Mouse (Mus musculus): ENCODE measurements at regions not wholly inside any gene's neighbourhood (a gene's known extent, or its start where the extent isn't known, plus 50 kb on each side); places are given as distances from the start of the nearest gene placed in this dataset.
"Not testable (repeated sequence)": the region's sequence is repeated elsewhere in the genome, so short reads cannot be mapped to it uniquely, and the experiment has no call there.

DNA sequence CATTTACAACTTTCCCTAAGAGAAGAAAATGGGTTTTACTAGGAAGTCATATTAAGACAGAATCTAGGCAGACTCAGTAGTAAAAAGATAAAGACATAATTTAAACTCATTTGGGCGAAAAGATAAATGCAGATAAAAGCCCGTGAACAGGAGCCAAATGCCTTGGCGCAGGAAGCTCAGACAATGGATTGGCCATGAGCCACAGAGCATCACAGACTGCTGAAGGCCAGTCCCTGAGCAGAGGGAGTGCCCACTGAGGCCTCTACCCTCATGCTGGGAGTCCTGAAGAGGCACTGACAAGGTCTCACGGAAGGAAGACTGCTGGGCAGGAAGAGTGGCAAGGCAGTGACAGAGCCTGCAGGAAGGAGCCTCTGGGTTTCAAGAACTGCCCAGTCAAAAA lies 136.0 kb upstream of the Ttc29 start:
- DNase-seq: peak in 1 of 2 experiments; percentile 25

- not testable (repeated sequence) for DNase-seq
Measured at GRCm38 (mm10) chr8:78081395-78081794, 131.7 kb upstream of the Ttc29 start.

DNA sequence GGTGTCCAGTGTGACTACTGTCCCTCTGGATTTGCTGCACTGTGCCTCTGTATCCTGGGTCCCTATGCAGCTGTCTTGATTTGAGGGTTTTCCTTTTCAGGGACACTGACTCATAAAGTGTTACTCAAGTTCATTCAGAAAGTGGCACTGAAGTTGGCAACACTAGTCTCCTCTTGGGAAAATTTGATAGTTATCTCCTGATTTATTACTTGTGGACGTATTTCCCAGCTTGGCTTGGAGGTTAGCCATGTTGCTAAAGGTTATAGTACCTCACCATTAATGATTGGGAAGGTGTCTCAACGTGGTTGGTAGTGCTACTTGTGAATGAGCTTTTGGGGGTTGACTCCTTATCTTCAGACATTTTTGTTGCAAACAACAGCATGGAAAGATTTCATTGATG lies 130.1 kb upstream of the Ttc29 start:
- DNase-seq: no peak

GRCm38 (mm10) chr8:78086361-78086760 lies 126.7 kb upstream of the Ttc29 start:
- no peak for DNase-seq

GRCm38 (mm10) chr8:78090382-78091122 lies 122.5 kb upstream of the Ttc29 start:
- DNase-seq: no peak

DNA sequence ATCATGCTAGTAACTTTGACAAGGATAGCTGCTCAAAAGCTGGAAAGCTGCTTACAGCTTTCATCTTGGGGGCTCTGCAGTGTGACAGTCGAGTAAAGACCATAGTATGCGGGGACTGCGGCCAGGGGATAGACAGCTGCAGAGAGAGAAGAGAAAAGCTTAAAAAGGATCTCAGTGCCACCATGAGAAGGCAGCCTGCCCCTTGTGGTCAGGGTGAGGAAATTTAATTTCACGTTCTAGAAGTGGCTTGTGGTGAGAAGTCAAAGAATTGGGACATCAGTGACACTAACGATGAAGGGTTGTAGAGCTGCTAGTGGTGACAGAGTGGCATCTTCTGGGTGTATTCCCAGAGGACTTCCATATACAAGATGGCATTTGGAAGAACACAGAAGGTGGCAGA lies 116.7 kb upstream of the Ttc29 start:
- peak in 1 of 2 experiments; percentile 17 for DNase-seq

GRCm38 (mm10) chr8:78098191-78098745 lies 114.8 kb upstream of the Ttc29 start:
- no peak for DNase-seq

- DNase-seq: no peak
Measured at GRCm38 (mm10) chr8:78099091-78099490, 114.0 kb upstream of the Ttc29 start.

DNA sequence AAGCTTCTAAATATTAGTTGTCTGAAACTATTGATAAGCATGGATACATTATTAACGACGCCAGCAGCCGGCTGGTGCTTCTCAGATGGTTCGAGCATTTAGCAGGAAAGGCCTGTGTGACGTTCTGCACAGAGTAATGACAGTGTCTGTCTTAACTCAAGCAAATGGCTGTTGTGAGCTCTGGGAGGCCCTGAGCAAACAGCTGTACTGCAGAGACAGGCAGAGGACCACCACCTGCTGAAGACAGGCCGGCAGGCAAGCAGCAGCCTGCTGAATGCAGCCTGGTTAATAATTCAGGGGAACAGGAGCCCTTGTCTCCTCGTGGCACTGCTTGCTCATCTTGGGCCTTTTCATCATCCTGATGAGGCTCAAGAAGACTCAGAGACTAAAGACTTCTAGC lies 105.8 kb upstream of the Ttc29 start:
- DNase-seq: no peak

GRCm38 (mm10) chr8:78110003-78110649 lies 103.0 kb upstream of the Ttc29 start:
- DNase-seq: no peak

- no peak for DNase-seq
Measured at GRCm38 (mm10) chr8:78113105-78113504, 100.0 kb upstream of the Ttc29 start.

- no peak for DNase-seq
Measured at GRCm38 (mm10) chr8:78114512-78114911, 98.6 kb upstream of the Ttc29 start.

DNA sequence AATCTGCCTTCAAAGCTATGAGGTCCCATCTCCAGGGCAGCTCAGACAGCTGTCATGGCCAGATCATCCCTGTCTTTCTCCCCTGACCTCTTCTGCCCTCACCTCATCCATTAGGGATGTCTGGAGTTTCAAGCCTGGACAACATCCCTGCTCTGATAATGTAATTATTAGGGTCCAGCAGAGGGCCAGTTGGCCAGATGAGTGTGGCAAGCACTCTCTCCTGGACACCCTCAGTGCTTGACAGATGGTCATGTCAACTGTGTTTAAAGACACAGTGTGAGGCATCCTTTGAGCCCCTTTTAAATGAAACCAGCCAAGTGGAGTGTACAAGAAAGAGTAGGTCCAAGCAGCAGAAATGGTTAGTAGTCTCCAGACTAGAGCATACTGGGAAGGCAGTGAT lies 95.9 kb upstream of the Ttc29 start:
- DNase-seq: no peak

DNA sequence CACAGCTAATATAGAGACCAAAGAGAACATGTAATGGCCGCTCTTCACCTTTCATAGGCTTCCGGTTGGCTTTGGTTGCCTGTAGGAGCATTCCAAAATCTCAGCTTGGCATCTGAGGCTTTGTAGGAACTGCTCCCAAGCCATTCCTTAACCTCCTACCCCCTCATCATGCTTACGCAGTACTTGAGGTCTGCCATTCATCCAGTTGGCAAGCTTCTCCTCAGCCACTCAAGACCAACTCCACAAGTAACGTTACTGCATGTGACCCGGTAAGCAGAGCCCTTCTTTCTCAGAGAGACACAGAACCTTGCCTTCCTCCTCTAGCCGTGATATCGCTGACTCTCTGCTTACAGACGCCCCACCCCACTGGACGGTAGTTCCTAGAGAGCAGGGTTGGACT lies 94.6 kb upstream of the Ttc29 start:
- no peak for DNase-seq

- peak; percentile 29 to 51 for DNase-seq
Measured at GRCm38 (mm10) chr8:78119682-78120081, 93.4 kb upstream of the Ttc29 start.

GRCm38 (mm10) chr8:78124248-78124647 lies 88.8 kb upstream of the Ttc29 start:
- DNase-seq: peak in 1 of 2 experiments; percentile 36

GRCm38 (mm10) chr8:78127852-78128251 lies 85.2 kb upstream of the Ttc29 start:
- peak in 1 of 2 experiments; percentile 26 for DNase-seq

GRCm38 (mm10) chr8:78129061-78129460 lies 84.0 kb upstream of the Ttc29 start:
- no peak for DNase-seq

GRCm38 (mm10) chr8:78139514-78139913 lies 73.6 kb upstream of the Ttc29 start:
- DNase-seq: not testable (repeated sequence)

DNA sequence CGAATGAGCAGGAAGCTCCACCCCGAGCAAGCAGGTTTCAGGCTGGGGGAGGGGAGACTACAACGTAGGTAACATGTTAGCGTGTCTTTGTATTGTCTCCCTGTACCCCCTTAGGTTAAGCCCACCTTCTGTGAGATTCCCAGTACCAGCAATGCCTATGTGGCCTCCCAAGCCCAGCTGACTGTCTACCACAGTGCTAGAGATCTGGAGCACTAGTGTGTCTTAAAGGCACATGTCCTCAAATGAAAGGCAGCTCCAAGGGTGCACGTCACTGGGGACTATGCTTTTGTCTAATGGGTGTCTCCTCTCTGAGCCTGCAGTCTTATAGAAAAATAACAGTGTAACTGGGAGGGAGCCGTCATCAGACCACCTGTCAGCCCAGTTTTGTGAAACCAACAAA lies 65.9 kb upstream of the Ttc29 start:
- no peak for DNase-seq

DNA sequence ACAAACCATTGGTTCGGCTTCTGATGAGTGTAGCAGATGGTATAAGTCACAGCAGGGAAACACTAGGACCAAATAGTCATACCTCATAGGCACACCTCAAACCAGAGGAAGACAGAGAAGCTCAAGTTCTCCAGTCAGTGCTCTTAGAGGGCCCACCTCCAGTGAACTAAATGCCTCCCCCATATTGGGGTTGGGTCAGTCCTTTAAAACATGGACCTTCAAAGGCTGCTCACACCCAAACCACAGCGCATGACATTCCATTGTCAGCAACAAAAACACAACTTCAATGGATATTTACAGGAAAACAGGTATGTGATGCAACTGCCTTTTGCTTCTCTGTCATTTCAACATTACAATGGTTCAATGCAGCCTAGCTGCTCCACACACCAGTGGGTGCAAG lies 65.1 kb upstream of the Ttc29 start:
- no peak for DNase-seq

DNA sequence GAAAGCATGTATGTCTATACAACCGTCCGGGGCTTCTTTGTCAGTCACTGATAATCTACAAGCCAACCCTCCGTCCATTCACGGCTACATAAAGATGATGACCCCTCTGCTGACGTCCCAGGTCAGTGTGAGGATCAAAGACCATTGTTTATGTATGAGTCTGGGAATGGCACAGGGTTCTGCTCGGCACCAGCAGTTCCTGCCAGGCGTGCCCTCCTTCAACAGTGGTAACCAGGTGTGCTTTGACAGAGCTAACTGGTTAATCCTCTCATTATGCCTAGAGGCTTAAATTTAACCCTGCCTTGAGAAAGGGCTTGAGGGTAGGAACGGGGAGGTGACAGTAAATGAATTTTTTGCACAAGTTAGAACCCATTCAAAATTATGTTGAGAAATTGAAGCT lies 58.2 kb upstream of the Ttc29 start:
- DNase-seq: no peak

DNA sequence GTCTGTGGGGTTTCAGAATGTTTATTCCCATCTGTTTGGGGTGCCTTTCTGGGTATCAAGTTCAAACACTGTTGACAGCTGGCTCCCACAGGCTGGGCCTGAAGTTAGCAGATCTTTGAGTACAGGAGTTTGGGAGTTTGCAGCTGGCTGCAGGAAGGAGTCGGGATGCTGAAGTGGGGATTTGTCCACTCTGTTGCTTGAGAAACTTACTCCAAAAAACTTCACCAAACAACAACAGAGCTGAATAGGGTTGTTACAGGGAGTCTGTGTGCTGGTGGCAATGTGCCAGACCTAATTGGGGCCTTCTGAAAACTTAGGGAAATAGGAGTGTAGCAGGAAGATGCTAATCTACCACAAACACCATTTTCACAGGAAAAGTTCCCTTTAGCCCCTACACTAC lies 51.1 kb upstream of the Ttc29 start:
- DNase-seq: no peak

All from cerebellum, postnatal 25 days (tissue).